Mouse (Mus musculus) heart, postnatal 0 days (tissue): ENCODE results near the gene Dennd4a.
A peak's percentile ranks its signal among the peaks of the same experiment; 100 is the strongest.

Source experiments
- CTCF ChIP-seq: IDR thresholded peaks from 2 replicates; pipeline ENCODE4 v1.5.1; 2016; ENCODE audit warnings: antibody characterized with exemption, control low read depth, low read depth
- EP300 ChIP-seq: IDR thresholded peaks from 2 replicates; pipeline ENCODE4 v1.6.1; 2016; ENCODE audit warnings: antibody characterized with exemption, low read depth

DNA sequence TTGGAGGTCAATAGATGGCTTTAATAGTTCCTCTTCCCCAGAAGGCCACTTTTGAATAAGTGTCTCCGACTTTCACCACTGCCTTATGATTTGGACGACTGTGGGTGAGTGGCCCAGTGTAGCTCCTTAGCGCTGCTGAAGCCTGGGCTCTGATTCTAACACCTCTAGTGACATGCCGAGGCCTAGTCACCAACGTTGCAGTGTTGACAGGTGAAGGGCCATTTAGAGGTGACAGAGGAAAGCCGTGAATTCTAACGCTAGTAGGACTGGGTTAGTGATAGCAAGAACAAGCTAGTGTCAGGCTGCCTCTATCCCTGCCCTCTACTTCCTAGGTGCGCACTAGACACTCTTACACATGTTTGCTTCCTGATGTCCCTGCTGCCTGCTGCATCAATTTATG, 37.9 kb upstream of the Dennd4a start:
- TF ChIP-seq CTCF, result no peak
- TF ChIP-seq EP300, result 0 out of 2 replicates have a peak, but pooled peaks have one; percentile 25
